Mouse (Mus musculus) limb, embryonic 13.5 days (tissue): ENCODE measurements at regions not wholly inside any gene's neighbourhood (a gene's known extent, or its start where the extent isn't known, plus 50 kb on each side); places are given as distances from the start of the nearest gene placed in this dataset.

Experiments used
- ATAC-seq: fragments of 200-750 bp; cut with Nextera tagmentation; 2 replicates; pipeline ENCODE4 v1.8.0; 2017; ENCODE audit warnings: low read depth, moderate number of reproducible peaks, moderate TSS enrichment; ENCODE audit not compliant: low FRiP score
- H3K27ac ChIP-seq: fragments of 300-500 bp; sonication (generic); 2 replicates; pipeline ENCODE4 v1.5.1; 2015; ENCODE audit warnings: inconsistent platforms, mild to moderate bottlenecking, moderate library complexity
- H3K27me3 ChIP-seq: fragments of 300-500 bp; sonication (generic); 2 replicates; pipeline ENCODE4 v1.6.1; 2015; ENCODE audit warnings: mild to moderate bottlenecking, inconsistent platforms
- H3K36me3 ChIP-seq: fragments of 300-500 bp; sonication (generic); 2 replicates; pipeline ENCODE4 v1.6.1; 2015; ENCODE audit warnings: inconsistent platforms, mild to moderate bottlenecking, moderate library complexity
- H3K4me1 ChIP-seq: fragments of 300-500 bp; sonication (generic); 2 replicates; pipeline ENCODE4 v1.6.1; 2015; ENCODE audit warnings: inconsistent platforms
- H3K4me2 ChIP-seq: fragments of 300-500 bp; sonication (generic); replicated peaks from 2 replicates; pipeline ENCODE4 v1.6.1; 2015; ENCODE audit warnings: inconsistent platforms, mild to moderate bottlenecking, moderate library complexity
- H3K4me3 ChIP-seq: fragments of 300-500 bp; sonication (generic); 2 replicates; pipeline ENCODE4 v1.5.1; 2015; ENCODE audit warnings: moderate library complexity, mild to moderate bottlenecking, inconsistent platforms
- H3K9ac ChIP-seq: fragments of 300-500 bp; sonication (generic); 2 replicates; pipeline ENCODE4 v1.6.1; 2015; ENCODE audit warnings: mild to moderate bottlenecking, inconsistent platforms
- H3K9me3 ChIP-seq: fragments of 300-500 bp; sonication (generic); 2 replicates; pipeline ENCODE4 v1.6.1; 2016; ENCODE audit warnings: inconsistent platforms
- WGBS: fragments of 180-500 bp; shearing (Covaris S2); methylation state at CpG from one replicate; pipeline ENCODE4 v1.1.7; 2015; 5-methylcytosine and 5-hydroxymethylcytosine counted together

- Histone ChIP-seq H3K9ac (no peak overlapping the region), H3K27ac (no peak overlapping the region), H3K4me2 (no peak overlapping the region), H3K27me3 (peaks cover 4% of the 10 kb centered on the region; the same call in 1 of the 2 replicates), H3K36me3 (no peaks in the 10 kb centered on the region), H3K4me3 (no peak overlapping the region), H3K9me3 (no peaks in the 10 kb centered on the region), H3K4me1 (peaks cover 14% of the 10 kb centered on the region)
- no peak for ATAC-seq
- WGBS, result 73% methylated on average over 10 of the region's 10 CpGs
Measured at GRCm38 (mm10) chr10:66904552-66905367, 191.2 kb upstream of the Jmjd1c start.

- no peak overlapping the region for H3K27ac ChIP-seq
- H3K4me1 ChIP-seq, result peaks cover 14% of the 10 kb centered on the region
- H3K4me3 ChIP-seq, result no peak overlapping the region
- peaks cover 6% of the 10 kb centered on the region; the same call in 1 of the 2 replicates for H3K27me3 ChIP-seq
- no peak overlapping the region for H3K9ac ChIP-seq
- ATAC-seq, result no peak
- H3K36me3 ChIP-seq, result no peaks in the 10 kb centered on the region
- 76% methylated on average over 4 of the region's 4 CpGs for WGBS
- no peak overlapping the region for H3K4me2 ChIP-seq
- no peaks in the 10 kb centered on the region for H3K9me3 ChIP-seq
Measured at GRCm38 (mm10) chr10:66907842-66908241, 188.1 kb upstream of the Jmjd1c start.

GRCm38 (mm10) chr10:66909204-66909889, 186.6 kb upstream of the Jmjd1c start:
- peaks cover 6% of the 10 kb centered on the region; the same call in 1 of the 2 replicates for H3K27me3 ChIP-seq
- 14% methylated on average over 12 of the region's 12 CpGs for WGBS
- H3K27ac ChIP-seq, result no peak overlapping the region
- no peak overlapping the region for H3K4me3 ChIP-seq
- no peak for ATAC-seq
- no peaks in the 10 kb centered on the region for H3K36me3 ChIP-seq
- H3K9ac ChIP-seq, result no peak overlapping the region
- no peaks in the 10 kb centered on the region for H3K9me3 ChIP-seq
- peaks cover 28% of the 10 kb centered on the region for H3K4me1 ChIP-seq
- H3K4me2 ChIP-seq, result no peak overlapping the region

DNA sequence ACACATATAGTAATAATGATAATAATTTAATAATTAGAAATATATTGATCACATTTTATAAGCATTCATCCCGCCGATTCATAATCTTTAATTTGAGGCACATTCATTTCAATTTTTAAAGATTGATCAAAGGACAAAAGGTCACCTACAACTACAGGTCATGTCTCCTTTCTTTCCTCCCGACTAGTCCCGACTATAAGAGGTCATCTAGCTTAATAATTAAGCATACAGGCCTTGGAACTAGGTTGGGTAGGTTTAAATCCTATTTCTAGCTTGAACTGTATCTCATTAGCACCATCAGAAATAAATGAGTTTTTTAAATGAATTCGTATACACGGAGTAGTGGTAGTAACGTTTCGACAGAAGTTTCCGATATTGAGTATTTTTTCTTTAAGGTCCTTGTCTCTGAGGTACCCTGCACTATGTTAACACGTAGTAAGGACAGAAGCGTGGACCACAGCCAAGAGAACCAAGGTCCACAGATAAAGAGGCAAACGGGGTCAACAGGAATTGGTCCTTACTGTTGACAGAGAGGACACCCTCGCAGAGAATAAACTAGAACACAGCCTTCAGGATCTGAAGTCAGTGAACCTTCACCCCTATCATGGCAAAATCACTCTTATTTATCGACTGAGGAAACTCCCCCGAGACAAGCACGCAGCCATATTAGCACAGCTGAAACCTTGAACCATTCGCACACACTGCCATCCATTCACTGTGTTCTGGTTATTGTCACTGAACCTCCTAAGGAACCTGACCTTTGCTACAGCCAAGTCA, 185.8 kb upstream of the Jmjd1c start:
- H3K9me3 ChIP-seq, result no peaks in the 10 kb centered on the region
- H3K27me3 ChIP-seq, result peaks cover 6% of the 10 kb centered on the region; the same call in 1 of the 2 replicates
- 71% methylated on average over 17 of the region's 17 CpGs for WGBS
- no peak for ATAC-seq
- no peak overlapping the region for H3K4me3 ChIP-seq
- 0 out of 2 replicates have a peak overlapping the region, but pooled peaks have one; percentile 7 for H3K4me2 ChIP-seq
- no peak overlapping the region for H3K9ac ChIP-seq
- no peak overlapping the region for H3K27ac ChIP-seq
- peaks cover 34% of the 10 kb centered on the region for H3K4me1 ChIP-seq
- no peaks in the 10 kb centered on the region for H3K36me3 ChIP-seq

DNA sequence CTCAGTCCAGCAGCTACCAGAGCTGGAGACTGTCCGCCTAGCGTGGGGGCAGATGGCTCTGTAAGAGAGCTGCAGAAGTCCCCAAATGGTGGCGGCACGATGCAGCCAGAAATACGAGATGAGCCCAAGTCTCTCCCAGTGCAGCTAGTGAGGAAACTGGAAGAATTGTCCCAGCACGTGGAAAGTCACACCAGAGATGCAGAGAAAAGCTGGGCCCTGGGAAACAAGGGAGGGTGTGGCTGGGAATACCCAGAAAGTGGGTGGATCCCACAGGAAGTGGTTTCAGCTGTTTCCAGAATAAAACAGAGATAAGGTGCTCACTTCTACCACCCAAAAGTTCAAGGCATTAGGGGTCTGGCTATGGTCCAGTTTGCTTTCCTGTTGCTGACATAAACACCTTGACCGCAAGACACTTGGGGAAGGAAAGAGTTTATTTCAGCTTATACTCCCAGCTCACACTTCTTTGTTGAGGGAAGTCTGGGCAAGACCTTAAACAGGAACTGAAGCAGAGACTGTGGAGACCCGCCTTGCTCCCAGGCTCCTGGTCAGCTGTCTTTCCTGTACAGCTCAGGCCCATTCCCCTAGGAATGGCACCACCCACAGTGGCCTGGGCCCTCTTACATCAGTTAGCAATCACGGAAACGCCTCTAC, 184.5 kb upstream of the Jmjd1c start:
- WGBS, result 56% methylated on average over 10 of the region's 10 CpGs
- Histone ChIP-seq H3K27me3 (peaks cover 6% of the 10 kb centered on the region; the same call in 1 of the 2 replicates), H3K36me3 (no peaks in the 10 kb centered on the region), H3K27ac (peak overlapping the region; percentile 44), H3K4me3 (no peak overlapping the region), H3K4me1 (peaks cover 46% of the 10 kb centered on the region), H3K9ac (no peak overlapping the region), H3K4me2 (no peak overlapping the region; the same call in 1 of the 2 replicates), H3K9me3 (no peaks in the 10 kb centered on the region)
- ATAC-seq, result 0 out of 2 replicates have a peak, but pooled peaks have one; percentile 22

- Histone ChIP-seq H3K4me3 (no peak overlapping the region), H3K9me3 (no peaks in the 10 kb centered on the region), H3K9ac (no peak overlapping the region), H3K27ac (no peak overlapping the region), H3K27me3 (peaks cover 6% of the 10 kb centered on the region; the same call in 1 of the 2 replicates), H3K4me2 (no peak overlapping the region), H3K36me3 (no peaks in the 10 kb centered on the region), H3K4me1 (peaks cover 46% of the 10 kb centered on the region)
- no peak for ATAC-seq
- 84% methylated on average over 4 of the region's 4 CpGs for WGBS
Measured at GRCm38 (mm10) chr10:66912440-66912839, 183.5 kb upstream of the Jmjd1c start.

- 70% methylated on average over 14 of the region's 14 CpGs for WGBS
- Histone ChIP-seq H3K9me3 (no peaks in the 10 kb centered on the region), H3K4me1 (peaks cover 46% of the 10 kb centered on the region), H3K4me3 (no peak overlapping the region), H3K27me3 (peaks cover 2% of the 10 kb centered on the region; the same call in 1 of the 2 replicates), H3K27ac (no peak overlapping the region), H3K4me2 (peak overlapping the region; percentile 14; the same call in 1 of the 2 replicates), H3K36me3 (no peaks in the 10 kb centered on the region), H3K9ac (no peak overlapping the region)
- ATAC-seq, result no peak
Measured at GRCm38 (mm10) chr10:66913187-66913586, 182.7 kb upstream of the Jmjd1c start.

GRCm38 (mm10) chr10:66913627-66914026, 182.3 kb upstream of the Jmjd1c start:
- no peak overlapping the region for H3K4me3 ChIP-seq
- peaks cover 46% of the 10 kb centered on the region for H3K4me1 ChIP-seq
- peak overlapping the region; percentile 14; the same call in 1 of the 2 replicates for H3K4me2 ChIP-seq
- WGBS, result 47% methylated on average over 7 of the region's 8 CpGs
- H3K27me3 ChIP-seq, result 0 out of 2 replicates have a peak, but pooled peaks cover 2% of the 10 kb centered on the region
- H3K36me3 ChIP-seq, result no peaks in the 10 kb centered on the region
- no peak overlapping the region for H3K9ac ChIP-seq
- H3K27ac ChIP-seq, result no peak overlapping the region
- peak; percentile 25; the same call in 1 of the 2 replicates for ATAC-seq
- H3K9me3 ChIP-seq, result no peaks in the 10 kb centered on the region

DNA sequence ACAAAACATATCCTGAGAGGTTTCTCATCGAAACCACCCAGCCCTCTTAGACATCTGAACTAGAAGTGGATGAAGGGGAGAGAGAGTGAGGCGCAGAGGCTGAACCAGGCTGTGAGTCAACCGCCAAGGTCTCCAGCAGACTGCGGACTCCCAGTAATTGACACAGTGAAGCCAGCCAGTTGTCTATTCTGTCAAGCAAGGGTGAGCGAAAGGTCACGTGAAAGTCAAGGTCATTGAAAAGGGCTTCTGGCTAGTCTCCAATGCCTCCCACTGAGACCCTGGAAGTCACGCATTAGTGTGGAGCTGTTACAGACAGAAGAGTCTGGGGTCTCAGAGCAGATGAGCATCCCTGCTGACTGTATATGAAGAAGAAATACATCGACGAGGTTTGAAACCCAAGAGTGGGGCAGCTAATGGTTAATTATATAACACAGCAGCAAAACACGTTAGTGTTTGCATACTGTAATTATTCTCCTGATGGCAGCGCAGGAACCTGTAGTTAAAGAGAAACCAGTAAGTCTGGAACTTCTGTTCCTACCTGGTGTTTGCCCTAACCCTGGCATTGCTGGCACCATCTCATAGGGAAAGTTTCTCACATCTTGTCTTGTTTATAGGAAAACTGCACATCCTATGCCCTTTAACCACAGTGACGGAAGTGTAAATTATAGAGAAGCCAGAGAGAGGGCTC, 181.5 kb upstream of the Jmjd1c start:
- Histone ChIP-seq H3K27ac (no peak overlapping the region), H3K27me3 (0 out of 2 replicates have a peak, but pooled peaks cover 2% of the 10 kb centered on the region)
- WGBS, result 44% methylated on average over 12 of the region's 12 CpGs

DNA sequence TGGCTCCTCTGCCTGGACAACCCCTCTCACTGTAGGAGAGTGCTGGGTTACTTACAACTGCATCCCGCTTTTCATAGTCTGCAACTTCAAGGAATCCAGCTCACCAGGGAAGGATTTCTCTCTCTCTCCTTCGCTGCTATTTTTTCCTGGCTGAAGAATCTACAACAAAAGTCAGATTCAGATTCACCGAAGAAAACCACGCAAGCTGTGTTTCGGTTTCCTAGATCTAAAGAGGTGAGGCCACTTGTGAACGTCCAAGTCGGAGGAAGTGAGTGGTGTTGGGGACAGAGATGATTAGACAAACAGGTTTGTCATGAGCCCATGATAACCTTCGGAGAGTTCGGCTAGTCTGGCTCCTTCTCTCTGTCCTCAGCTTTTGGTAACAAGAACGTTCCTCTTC, 180.1 kb upstream of the Jmjd1c start:
- 0 out of 2 replicates have a peak overlapping the region, but pooled peaks have one; percentile 31 for H3K9ac ChIP-seq
- H3K4me1 ChIP-seq, result peaks cover 57% of the 10 kb centered on the region
- H3K36me3 ChIP-seq, result no peaks in the 10 kb centered on the region
- H3K9me3 ChIP-seq, result no peaks in the 10 kb centered on the region
- H3K27me3 ChIP-seq, result no peaks in the 10 kb centered on the region
- no peak overlapping the region for H3K4me2 ChIP-seq
- ATAC-seq, result no peak
- 71% methylated on average over 10 of the region's 10 CpGs for WGBS
- no peak overlapping the region for H3K4me3 ChIP-seq
- H3K27ac ChIP-seq, result peak overlapping the region; percentile 39; the same call in 1 of the 2 replicates

More for the DNA sequence above, 181.5 kb upstream of the Jmjd1c start:
- H3K9me3 ChIP-seq, result no peaks in the 10 kb centered on the region
- H3K4me3 ChIP-seq, result no peak overlapping the region
- peak overlapping the region; percentile 14 for H3K4me2 ChIP-seq
- H3K36me3 ChIP-seq, result no peaks in the 10 kb centered on the region
- H3K4me1 ChIP-seq, result peaks cover 50% of the 10 kb centered on the region
- ATAC-seq, result no peak
- no peak overlapping the region for H3K9ac ChIP-seq

- H3K4me1 ChIP-seq, result peaks cover 65% of the 10 kb centered on the region
- ATAC-seq, result no peak
- no peak overlapping the region for H3K4me2 ChIP-seq
- H3K9me3 ChIP-seq, result no peaks in the 10 kb centered on the region
- no peaks in the 10 kb centered on the region for H3K27me3 ChIP-seq
- H3K4me3 ChIP-seq, result no peak overlapping the region
- WGBS, result 86% methylated on average over 2 of the region's 2 CpGs
- H3K9ac ChIP-seq, result no peak overlapping the region
- H3K27ac ChIP-seq, result no peak overlapping the region
- no peaks in the 10 kb centered on the region for H3K36me3 ChIP-seq
Measured at GRCm38 (mm10) chr10:66917725-66918124, 178.2 kb upstream of the Jmjd1c start.
